ENCODE assay signal across 22 mouse cellular contexts in the genomic region with DNA sequence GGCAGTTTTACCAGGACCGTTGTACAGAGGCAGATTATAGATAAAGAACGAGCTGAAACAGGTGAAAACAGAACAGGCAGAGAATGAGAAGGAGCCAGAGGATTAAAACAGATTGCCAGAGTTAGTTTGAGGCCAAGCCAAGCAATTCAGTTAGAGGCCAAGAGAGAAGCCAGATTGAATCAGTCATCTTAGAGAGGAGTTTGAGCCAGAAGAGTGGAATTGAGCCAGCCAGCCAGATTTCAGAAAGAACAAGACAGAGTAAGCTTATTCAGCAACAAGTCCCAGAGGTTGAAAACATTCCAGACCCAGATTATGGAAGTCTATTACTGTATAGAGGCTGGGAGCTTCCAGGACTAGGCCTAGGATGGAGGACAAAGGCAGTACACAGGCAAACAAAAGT.
"Had no signal": no experiment of that assay in that cellular context is flagged by ENCODE, and none has a peak within 500 bp of the region (broad histone marks: within the 10 kb centered on the region; RNA-seq: fewer than 3 reads in every experiment).

No protein-coding gene starts in this region.

- H3K4me1 ChIP-seq: kidney, embryonic 15.5 days; liver, embryonic 12.5 days; liver, embryonic 15.5 days; lung, embryonic 15.5 days; megakaryocyte, embryonic 14.5 days; midbrain, embryonic 12.5 days; midbrain, embryonic 15.5 days; neural tube, embryonic 12.5 days; neural tube, embryonic 15.5 days; stomach, embryonic 15.5 days had no signal

- H3K9ac ChIP-seq: kidney, embryonic 15.5 days; liver, embryonic 12.5 days; liver, embryonic 15.5 days; lung, embryonic 15.5 days; midbrain, embryonic 12.5 days; midbrain, embryonic 15.5 days; neural tube, embryonic 12.5 days; neural tube, embryonic 15.5 days; stomach, embryonic 15.5 days had no signal

- H3K36me3 ChIP-seq: kidney, embryonic 15.5 days; liver, embryonic 12.5 days; liver, embryonic 15.5 days; lung, embryonic 15.5 days; midbrain, embryonic 12.5 days; midbrain, embryonic 15.5 days; neural tube, embryonic 12.5 days; neural tube, embryonic 15.5 days; stomach, embryonic 15.5 days had no signal

- H3K4me3 ChIP-seq: kidney, embryonic 15.5 days; left cerebral cortex, adult 2 months; liver, embryonic 12.5 days; liver, embryonic 15.5 days; lung, embryonic 15.5 days; megakaryocyte, embryonic 14.5 days; midbrain, embryonic 12.5 days; midbrain, embryonic 15.5 days; neural tube, embryonic 12.5 days; neural tube, embryonic 15.5 days; stomach, embryonic 15.5 days had no signal

- DNase-seq: kidney, adult 8-10 months; kidney, postnatal 10 days; kidney, postnatal 36 days; layer of hippocampus, postnatal 36 days; lung, adult 18-20 months; lung, postnatal 10 days; lung, postnatal 36 days; retina, postnatal 1 day; right cerebral cortex, postnatal 25 days; spleen, adult 18-20 months; thymus, postnatal 25 days had no signal

- H3K4me2 ChIP-seq: kidney, embryonic 15.5 days; liver, embryonic 12.5 days; liver, embryonic 15.5 days; lung, embryonic 15.5 days; midbrain, embryonic 12.5 days; midbrain, embryonic 15.5 days; neural tube, embryonic 12.5 days; neural tube, embryonic 15.5 days; stomach, embryonic 15.5 days had no signal

- ATAC-seq: liver, embryonic 12.5 days; midbrain, embryonic 15.5 days had no signal

- H3K9me3 ChIP-seq: liver, embryonic 12.5 days; liver, embryonic 15.5 days; lung, embryonic 15.5 days; midbrain, embryonic 12.5 days; midbrain, embryonic 15.5 days; neural tube, embryonic 12.5 days; neural tube, embryonic 15.5 days; stomach, embryonic 15.5 days had no signal

- H3K27me3 ChIP-seq: kidney, embryonic 15.5 days; liver, embryonic 12.5 days; liver, embryonic 15.5 days; lung, embryonic 15.5 days; megakaryocyte, embryonic 14.5 days; midbrain, embryonic 12.5 days; midbrain, embryonic 15.5 days; neural tube, embryonic 12.5 days; neural tube, embryonic 15.5 days; stomach, embryonic 15.5 days had no signal

- H3K27ac ChIP-seq: kidney, embryonic 15.5 days; left cerebral cortex, adult 2 months; liver, embryonic 12.5 days; liver, embryonic 15.5 days; lung, embryonic 15.5 days; midbrain, embryonic 12.5 days; midbrain, embryonic 15.5 days; neural tube, embryonic 12.5 days; neural tube, embryonic 15.5 days; stomach, embryonic 15.5 days had no signal
